Mouse (Mus musculus) telencephalon, adult 2 months (tissue): ENCODE results near the gene Nab2.

Experiments used
- DNase-seq: peaks from one replicate; pipeline ENCODE4 v3.0.0-alpha.2; 2011; ENCODE audit warnings: low read depth, low spot score

Nab2 gene

GRCm38 (mm10) chr10:127643553-127644238 is 24.7 kb downstream of the Nab2 start:
- no peak for DNase-seq

DNA sequence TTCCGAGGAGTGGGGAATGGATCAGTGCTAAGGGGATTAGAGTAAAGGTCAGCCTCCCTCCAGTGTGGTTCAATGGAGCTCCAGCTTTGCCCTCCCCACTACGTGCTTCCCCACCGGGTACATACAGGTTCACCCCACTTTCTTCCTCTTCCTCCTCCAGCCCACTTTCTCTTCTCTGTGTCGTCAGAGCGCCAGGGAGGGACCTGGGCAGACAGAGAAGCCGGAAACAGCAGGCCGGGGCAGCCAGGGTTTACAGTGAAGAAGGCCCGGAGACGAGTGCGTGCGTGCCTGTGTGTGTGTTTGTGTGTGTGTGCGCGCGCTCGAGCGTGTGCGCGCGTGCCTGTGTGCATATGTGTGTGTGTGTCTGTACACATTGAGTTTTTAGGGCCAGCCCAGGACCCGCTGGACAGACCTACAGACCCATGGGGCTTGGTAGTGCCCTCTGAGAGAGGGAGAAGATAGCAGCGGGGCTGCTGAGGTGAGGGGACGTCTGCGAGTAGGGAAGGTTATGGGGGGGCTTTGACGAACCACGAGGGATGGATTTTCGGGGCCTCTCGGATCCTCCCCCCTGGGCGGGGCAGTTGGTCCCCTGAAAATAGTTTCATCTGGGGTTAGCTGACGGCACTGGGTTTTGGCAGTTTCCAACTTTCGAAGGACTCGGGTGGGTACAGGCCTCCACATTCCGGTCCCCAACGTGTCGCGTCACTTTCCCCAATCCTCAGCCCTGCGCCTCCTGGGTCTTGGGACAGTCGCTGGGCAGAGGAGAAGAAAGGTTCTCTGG is 25.4 kb downstream of the Nab2 start, which contains the start of gene Stat6:
Gene Stat6, plus strand, starts transcription at position 215 of the 781 bp plus-strand sequence.
- DNase-seq: no peak

- no peak for DNase-seq
These were observed 26.3 kb downstream of the Nab2 start for GRCm38 (mm10) chr10:127641861-127642771.

GRCm38 (mm10) chr10:127640421-127640820 is 27.9 kb downstream of the Nab2 start:
- DNase-seq: no peak

DNA sequence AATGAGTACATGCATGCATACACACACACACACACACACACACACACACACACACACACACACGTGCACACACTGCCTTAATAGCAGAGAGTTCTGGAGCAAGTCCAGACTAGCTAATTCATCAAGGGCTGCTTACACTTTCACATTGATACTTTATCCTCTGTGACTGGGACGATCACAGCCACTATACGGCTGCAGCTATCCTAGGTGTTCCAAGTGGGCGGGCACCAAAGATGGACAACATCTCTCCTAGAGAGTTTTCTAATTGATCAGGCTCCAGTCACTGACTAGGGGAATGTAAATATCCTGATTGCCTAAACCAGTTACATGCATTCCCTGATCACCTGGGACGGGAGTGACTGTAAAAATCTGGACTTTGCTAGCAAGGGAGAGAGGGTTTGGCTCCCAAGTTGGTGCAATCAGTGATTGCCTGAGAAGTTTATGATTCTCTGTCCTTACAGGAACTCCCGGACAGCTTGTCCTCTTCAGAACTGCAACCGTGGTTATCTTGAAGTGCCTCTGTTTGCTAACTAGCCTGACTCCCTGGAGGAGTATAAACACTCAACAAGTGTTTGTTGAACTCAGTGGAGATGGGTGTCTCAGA is 35.6 kb downstream of the Nab2 start:
- no peak for DNase-seq

GRCm38 (mm10) chr10:127631261-127632214 is 36.8 kb downstream of the Nab2 start:
- no peak for DNase-seq

DNA sequence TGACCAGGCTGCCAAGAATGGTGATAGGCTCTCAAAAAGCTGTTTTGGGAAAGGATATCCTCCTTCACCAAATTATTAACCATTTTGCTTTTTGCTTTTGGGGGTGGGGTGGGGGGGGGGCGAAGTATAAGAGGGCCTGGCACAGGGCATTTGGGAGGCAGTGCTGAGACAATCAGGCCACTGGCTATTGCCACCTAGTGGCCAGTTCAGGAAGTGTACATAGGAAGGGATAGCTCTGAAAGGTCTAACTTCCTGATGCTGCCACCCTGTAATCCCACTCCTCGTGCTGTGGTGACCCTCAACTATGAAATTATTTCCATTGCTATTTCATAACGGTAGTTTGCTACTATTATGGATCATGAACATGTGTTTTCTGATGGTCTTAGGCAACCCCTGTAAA is 41.9 kb downstream of the Nab2 start:
- no peak for DNase-seq

GRCm38 (mm10) chr10:127623439-127624216 is 44.7 kb downstream of the Nab2 start:
- no peak for DNase-seq

DNA sequence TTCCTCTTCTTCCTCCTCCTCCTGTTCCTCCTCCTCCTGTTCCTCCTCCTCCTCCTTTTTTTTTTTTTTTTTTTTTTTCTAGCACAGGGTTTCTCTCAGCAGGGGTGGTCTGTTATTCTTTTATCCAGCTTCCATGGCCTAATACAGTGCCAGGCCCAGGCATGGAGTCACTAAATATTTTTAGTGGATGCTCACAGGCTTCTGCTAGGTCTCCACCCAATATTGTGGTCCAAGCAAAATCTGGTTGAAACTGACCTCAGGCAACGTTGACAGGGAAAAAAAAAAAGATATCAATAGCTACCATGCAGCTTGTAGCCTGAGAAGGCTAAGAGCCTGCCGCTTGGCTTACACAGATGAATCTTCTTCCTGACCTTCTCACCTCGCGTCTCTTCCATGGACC is 45.7 kb downstream of the Nab2 start:
- DNase-seq: no peak

- DNase-seq: no peak
These were observed 46.3 kb downstream of the Nab2 start for GRCm38 (mm10) chr10:127622057-127622392.

DNA sequence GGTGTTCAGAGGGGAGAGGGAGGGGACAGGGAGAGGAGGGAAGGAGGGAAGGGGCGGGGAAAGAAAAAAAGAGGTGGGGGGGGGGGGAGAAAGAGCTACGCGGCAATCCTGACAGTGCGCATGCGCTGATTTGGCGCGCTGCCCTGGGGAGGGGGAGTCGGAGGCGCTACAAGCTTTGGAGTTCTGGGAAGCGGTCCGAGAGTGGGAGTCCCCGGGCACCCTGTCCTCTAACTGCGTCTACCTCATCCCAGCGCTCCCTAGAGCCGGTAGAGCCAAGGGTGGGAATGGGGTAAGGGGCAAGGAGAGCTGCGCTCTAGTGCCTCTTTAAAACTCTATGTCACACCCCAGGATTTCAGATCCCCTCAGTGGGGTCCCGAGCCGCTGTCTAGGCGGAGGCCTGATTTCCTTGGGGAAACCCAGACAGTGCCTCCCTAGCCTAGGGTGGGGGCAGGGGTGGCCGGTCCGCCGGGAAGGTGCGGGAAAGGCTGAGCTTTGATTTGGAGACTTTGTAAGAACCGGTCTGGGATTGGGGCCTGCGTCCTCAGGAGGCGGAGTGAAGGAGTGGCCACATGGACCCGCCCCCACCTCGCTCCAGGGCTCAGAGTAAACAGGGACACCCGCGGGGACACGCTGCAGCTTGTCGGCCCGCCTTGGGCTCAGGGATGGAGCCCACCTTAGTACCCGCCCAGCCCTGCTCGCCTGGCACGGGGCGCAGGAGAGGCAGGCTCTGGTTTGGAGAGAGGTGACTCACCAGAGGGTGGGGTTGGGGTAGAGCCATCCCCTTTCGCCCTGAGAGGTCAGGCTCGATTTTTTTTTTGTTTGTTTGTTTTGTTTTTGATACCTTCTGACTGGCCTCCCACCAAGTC is 46.9 kb downstream of the Nab2 start:
- peak; percentile 87 for DNase-seq

DNA sequence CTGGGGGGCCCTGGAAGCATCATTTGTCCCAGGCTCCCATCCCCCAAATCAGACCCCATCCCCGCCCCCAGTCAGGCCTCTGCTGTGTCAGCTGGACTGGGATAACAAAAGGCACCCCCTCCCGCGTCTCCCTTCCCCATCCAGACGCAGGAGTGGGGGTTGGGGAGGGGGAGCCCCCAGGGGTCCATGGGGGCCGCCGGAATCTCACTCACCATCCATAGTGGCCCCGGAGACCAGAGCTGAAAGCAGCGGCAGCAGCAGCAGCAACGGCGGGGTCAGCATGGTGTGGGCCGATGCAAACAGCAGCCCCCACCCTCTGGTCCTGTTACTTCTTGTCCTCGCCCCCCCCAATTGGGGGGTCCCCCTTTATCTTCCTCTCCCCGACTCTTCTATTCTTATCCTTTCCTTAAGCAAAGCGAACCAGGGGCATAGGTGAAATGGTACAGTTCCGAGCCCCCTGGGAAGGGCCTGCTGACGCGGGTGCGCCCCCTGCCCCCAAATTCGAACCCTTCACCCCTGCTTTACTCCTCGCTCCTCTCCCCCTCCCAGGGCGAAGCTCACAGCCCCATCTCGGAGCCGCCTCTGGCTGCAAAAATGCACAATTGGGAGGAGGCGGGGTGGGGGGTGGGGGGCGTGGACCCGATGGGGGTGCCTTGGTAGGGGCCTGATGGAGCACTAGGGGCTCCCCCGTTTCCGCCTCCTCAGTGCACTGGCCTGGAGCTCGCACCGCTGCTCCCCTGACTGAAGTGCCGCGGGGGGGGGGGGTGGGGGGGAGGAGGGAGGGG is 47.8 kb downstream of the Nab2 start, which contains the start of gene Lrp1:
Gene Lrp1, minus strand, starts transcription at position 743 of the 785 bp plus-strand sequence.
- no peak for DNase-seq

- no peak for DNase-seq
These were observed 48.4 kb downstream of the Nab2 start for GRCm38 (mm10) chr10:127619941-127620405.

- DNase-seq: no peak
These were observed 49.1 kb downstream of the Nab2 start for GRCm38 (mm10) chr10:127619119-127619721.

GRCm38 (mm10) chr10:127618173-127618572 is 50.2 kb downstream of the Nab2 start:
- no peak for DNase-seq

- no peak for DNase-seq
These were observed 51.1 kb downstream of the Nab2 start for GRCm38 (mm10) chr10:127617294-127617693.

DNA sequence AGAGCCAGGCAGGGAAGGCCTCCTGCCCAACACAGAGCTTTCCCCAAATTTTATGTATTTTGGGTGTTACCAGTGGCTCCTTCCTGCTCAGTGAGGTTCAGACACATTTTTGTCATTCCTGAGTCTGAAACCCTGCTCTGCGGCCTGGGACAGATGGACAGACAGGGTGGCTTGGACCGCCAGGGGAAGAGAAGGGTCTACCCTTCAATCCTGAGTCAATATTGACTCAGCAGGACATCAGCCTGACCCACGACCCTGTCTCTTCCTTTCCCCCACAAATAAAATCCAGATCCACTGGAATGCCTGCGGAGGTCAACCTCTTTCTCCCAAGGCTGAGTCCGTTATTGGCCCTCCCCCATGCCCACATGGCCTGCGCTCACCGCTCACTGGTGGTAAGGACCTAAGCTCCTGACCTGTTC is 52.1 kb downstream of the Nab2 start:
- DNase-seq: no peak
